Mouse (Mus musculus) left cerebral cortex, postnatal 14 days (tissue): ENCODE data around the gene Mycl. TPM values are rescaled to one million over a fixed set of nuclear protein-coding genes. Genes with fewer than 3 reads are reported as not detected.
A peak's percentile ranks its signal among the peaks of the same experiment; 100 is the strongest.
"Not testable (repeated sequence)": the region's sequence is repeated elsewhere in the genome, so short reads cannot be mapped to it uniquely, and the experiment has no call there.

ENCODE experiments used
- DNase-seq, 2 experiments: peaks; one replicate each; pipeline ENCODE4 v3.0.0; 2021 to 2022; ENCODE audit warnings: low spot score in 2 of 2, mixed read lengths in 1 of 2
- intact Hi-C: fragments of 180-260 bp; cut with DNase I; formaldehyde crosslinking; loops from one replicate; pipeline ENCODE4 v1.15.1; 2025
- total RNA-seq, 2 experiments: library from RNA; stranded (reverse); gene quantifications; 2 replicates each; pipeline ENCODE4 v1.2.3; 2021

Gene Mycl
- total RNA-seq, 2 experiments from 2014 or later, result 20.6 to 23.4 TPM

DNA sequence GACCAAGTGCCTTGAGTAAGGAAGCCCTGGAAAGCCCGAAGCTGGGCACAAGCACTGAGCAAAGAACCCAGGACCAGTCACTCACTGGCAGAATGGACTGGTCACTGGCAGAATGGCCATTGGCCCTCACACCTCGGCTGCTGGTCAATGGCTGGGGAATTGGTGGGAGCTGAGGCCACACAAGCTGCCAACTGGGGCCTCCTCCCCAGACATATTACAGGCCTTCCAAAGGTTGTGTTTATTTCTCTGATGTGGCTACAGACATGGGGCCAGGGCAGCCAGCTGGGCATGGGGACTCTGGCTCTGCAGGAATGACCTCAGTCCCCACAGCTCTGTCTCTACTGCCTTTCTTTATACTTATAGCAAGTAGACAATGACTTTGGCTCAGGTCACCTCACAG is 16.6 kb upstream of the Mycl start:
- no peak for DNase-seq
- intact Hi-C loops, result no loop called here

GRCm38 (mm10) chr4:122979826-122980225 is 15.6 kb upstream of the Mycl start:
- DNase-seq, result no peak
- intact Hi-C loops, result loop anchor here (5.0 kb wide), 1 partner anchor 68 kb away; no protein-coding TSS in a partner anchor

DNA sequence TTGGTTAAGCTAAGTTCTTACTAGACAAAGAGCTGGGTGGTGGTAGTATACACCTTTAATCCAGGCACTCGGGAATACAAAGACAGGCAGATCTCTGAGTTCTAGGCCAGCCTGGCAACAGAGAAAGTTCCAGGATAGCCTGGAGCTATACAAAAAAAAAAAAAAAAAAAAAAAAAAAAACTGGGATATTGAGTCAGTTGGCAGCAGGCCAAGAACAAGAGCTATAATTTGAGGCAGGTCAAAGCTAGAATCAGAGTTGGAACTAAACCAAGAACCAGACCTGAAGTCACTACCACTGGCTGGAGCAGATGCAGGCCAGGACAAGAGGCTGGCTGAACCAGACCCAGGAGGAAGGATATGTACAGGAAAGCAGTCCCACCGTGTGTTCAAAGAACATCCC is 14.8 kb upstream of the Mycl start:
- DNase-seq, result no peak
- intact Hi-C loops, result loop anchor here (5.0 kb wide), 1 partner anchor 68 kb away; no protein-coding TSS in a partner anchor

DNA sequence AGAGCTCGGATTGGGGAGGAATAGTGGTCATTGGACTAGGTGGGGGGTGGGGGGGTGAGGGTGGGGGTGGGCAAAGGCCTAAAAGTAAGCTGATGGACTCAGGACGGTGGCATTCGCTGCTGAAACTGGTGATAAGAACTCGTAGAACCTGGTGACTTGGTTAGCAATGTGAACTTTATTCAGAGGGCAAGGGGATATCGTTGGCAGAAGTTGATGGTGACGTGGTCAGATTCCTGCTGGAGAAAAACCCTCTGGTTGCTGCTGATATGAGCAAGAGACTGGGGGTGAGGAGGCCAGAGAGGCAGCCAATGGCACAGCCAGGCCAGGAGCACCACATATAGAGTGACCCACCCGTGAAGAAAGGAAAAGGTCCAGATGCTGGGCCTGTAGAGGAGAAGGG is 14.2 kb upstream of the Mycl start:
- no peak for DNase-seq
- intact Hi-C loops, result loop anchor here (5.0 kb wide), 1 partner anchor 69 kb away; no protein-coding TSS in a partner anchor

DNA sequence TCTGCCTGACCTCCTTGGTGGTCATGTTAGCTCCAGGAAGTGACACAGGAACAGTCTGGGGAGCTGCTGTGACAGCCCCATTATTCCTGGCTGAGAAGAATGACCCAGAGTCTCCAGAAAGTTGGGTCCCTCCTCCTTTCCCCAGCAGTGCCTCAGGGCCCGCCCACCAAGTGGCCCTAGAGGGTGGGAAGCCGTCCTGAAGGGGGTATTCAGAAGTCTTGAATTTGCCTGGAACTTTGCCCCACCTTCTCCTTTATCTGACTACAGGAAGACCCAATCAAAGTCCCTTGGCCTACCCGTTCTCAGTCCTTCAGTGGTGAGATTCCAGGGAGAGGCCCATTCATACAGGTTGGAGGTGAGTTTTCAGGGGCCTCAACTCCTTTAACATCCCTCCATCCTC is 13.5 kb upstream of the Mycl start:
- DNase-seq, result no peak
- intact Hi-C loops, result loop anchor here (5.0 kb wide), 1 partner anchor 70 kb away; no protein-coding TSS in a partner anchor

- DNase-seq, result no peak
- intact Hi-C loops, result loop anchor here (5.0 kb wide), 1 partner anchor 70 kb away; no protein-coding TSS in a partner anchor
Measured at GRCm38 (mm10) chr4:122982537-122982936, 12.9 kb upstream of the Mycl start.

DNA sequence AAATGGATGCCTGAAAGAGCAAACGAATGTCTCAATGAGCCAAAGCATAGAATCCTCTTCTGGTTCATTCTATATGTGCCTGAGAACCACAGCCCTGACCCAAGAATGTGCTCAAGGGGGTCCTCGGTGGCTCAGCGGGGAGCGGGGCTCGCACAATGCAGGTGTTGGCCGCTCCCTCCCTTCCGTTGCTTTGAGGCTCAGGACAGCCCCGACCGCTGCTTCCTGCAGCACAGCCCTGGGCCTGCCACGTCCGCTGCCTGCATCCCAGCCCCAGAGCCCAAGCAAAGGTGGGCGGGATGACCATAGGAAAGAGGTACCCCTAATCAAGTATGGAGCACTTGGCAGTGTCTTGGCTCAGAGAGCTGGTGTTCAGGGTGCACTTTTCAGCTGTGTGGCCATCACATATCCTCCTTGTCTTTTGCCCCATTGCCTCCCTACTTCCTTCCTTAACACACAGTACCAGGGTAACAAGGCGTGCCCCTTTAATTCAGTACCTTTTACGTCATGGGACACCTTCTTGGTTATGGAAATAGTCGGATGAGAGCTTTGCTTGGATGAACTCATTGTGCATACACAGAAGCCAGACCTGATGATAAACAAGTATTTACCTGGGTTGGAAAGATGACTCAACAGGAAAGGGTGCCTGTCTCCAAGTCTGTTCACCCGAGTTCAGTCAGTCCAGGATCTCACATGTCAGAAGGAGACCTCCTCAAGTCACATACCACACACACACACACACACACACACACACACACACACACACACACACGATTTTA is 11.8 kb upstream of the Mycl start:
- no peak for DNase-seq
- intact Hi-C loops, result loop anchor here (2.0 to 5.0 kb wide), 3 partner anchors 39 to 87 kb away; no protein-coding TSS in a partner anchor

GRCm38 (mm10) chr4:122985110-122985509 is 10.3 kb upstream of the Mycl start:
- intact Hi-C loops, result loop anchor here (2.0 to 5.0 kb wide), 4 partner anchors 40 to 1743 kb away; no protein-coding TSS in a partner anchor
- peak; percentile 79 to 91 for DNase-seq

DNA sequence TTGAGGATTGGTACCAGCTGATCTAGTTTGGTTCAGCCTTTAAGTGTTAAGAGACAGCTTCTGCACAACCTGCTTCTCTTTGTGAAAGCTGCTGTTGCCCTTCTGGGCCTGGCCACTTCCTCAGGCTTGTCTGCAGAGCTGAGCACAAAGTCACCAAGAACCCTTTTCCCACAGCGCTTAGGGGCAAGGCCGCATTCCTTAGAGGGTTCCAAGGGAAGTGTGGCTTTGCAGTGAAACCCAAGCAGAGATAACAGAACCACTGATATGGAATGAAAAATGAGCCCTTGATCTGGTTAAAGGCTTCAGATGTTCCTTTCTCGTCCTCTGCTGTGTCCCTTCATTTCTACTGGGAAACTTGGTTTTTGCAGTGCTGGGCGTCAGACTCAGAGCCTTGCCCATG is 8.0 kb upstream of the Mycl start:
- intact Hi-C loops, result loop anchor here (5.0 kb wide), 2 partner anchors 180 to 1745 kb away; no protein-coding TSS in a partner anchor
- DNase-seq, result no peak

- DNase-seq, result not testable (repeated sequence)
- intact Hi-C loops, result loop anchor here (5.0 kb wide), 2 partner anchors 181 to 1746 kb away; no protein-coding TSS in a partner anchor
Measured at GRCm38 (mm10) chr4:122988004-122988403, 7.4 kb upstream of the Mycl start.

GRCm38 (mm10) chr4:122991177-122991576 is 4.3 kb upstream of the Mycl start:
- intact Hi-C loops, result loop anchor here (10.0 kb wide), 1 partner anchor 264 kb away; no protein-coding TSS in a partner anchor
- DNase-seq, result no peak

- intact Hi-C loops, result loop anchor here (10.0 kb wide), 1 partner anchor 263 kb away; no protein-coding TSS in a partner anchor
- DNase-seq, result no peak
Measured at GRCm38 (mm10) chr4:122992276-122992675, 3.2 kb upstream of the Mycl start.

DNA sequence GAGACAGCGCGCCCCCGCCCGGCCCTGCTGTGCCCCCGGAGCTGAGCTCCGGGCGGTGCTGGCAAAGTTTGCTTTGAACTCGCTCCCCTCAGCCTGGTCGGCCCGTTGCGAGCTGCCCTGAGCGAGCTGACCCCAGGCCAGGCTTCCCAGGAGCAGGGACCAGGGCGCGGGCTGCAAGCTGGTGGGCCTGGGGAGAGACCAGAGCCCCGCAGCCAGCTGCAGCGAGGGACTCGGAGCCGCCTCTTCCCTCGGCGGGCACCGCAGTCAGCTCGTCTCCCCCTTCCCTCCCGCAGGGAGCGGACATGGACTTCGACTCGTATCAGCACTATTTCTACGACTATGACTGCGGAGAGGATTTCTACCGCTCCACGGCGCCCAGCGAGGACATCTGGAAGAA is 767 bp downstream of the Mycl start:
- DNase-seq, result peak in 1 of 2 experiments; percentile 44
- intact Hi-C loops, result loop anchor here (5.0 to 10.0 kb wide), 2 partner anchors 56 to 259 kb away; no protein-coding TSS in a partner anchor

GRCm38 (mm10) chr4:122996618-122997381 is 1.3 kb downstream of the Mycl start:
- intact Hi-C loops, result loop anchor here (5.0 to 10.0 kb wide), 2 partner anchors 56 to 258 kb away; no protein-coding TSS in a partner anchor
- DNase-seq, result peak; percentile 34 to 64

DNA sequence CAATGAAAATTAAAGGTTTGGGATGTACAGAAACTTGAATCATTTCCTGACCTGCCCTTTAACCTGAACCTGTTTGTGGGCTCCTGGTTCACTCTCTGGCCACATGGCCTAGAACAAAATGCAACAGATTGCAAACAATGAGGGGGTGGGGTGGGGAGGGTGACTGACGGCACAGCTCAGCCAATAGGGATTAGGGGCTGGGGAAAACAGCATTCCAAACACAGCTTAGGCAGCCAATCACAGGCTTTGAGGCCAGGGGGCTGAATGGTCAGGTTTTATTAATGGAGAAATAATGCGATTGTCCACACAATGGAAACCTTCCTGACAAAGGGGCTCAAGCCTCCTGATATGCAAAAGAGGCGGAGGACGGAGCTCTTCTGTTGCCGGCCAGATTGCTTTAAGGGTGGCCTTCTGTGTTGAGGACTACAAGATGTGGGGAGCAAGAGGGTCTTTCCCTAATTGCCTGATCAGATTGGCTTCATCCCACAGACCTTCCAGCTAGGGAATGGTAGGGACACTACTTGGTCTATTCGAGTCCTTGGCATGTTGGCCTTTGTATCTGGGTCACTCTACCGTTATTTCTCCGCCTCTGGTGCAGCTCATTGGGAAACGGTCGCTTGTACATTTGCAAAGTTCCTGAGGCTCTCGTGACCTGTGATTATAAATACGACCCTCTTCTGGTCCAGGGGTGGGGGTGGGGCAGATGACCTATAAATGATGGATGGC is 3.2 kb downstream of the Mycl start:
- peak in 1 of 2 experiments; percentile 38 for DNase-seq
- intact Hi-C loops, result loop anchor here (5.0 to 10.0 kb wide), 2 partner anchors 54 to 256 kb away; no protein-coding TSS in a partner anchor

DNA sequence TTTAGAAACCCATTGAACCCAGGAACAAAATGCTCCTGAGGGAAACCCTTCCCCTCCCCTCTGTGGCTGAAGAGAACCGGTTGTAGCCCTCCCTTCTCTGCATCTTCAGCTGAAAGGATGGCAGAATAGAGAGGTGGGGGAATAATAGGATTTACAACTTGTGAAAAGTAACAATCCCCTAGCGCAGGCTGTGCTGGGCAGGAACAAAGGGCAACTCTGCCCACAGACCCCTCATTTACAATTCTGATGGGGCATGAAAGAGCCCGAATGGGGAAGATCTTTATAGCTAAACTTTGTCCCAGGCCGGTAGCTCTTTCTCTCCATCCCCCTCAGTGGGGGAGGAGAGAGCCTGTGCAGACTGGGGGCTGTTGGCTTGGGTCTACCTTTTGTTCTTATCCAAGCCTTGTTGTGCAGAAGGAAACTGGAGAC is 3.8 kb downstream of the Mycl start:
- DNase-seq, result no peak
- intact Hi-C loops, result loop anchor here (5.0 to 10.0 kb wide), 2 partner anchors 53 to 256 kb away; no protein-coding TSS in a partner anchor

- DNase-seq, result no peak
Measured at GRCm38 (mm10) chr4:123000130-123000529, 4.7 kb downstream of the Mycl start.

DNA sequence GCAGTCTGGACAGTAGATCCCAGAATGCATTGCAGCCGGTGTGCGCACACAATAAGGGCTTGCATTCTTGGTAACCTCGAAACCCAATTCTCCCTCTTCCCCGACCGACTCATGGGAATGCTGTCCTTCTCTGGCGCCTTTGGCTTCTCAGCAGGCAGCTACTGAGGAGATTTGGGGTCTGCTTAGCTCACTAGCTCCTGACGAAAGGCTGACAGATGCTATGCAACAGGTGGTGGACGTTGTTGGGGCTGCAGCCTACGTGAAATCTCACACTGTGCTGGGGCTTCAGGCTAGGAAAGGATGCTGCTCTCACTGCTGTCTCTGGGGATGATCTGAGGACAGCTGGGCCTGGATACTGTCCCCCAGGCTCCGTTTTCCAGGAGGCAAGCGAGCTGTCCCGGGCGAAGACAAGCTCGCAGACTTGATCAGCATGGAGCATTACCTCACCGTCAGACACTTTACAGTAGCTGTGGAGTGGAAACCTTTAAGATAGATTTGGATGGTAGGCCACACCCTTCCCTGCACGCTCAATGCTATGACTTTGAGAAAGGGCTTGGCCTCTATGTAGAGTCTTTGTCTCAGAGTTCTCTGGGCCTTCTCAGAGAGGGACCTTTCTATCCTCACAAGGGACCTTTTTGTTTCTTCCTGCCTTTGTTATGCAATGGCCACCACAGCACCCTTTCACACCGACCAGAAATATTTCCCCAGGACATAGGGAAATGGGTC is 5.3 kb downstream of the Mycl start:
- peak in 1 of 2 experiments; percentile 34 for DNase-seq
- intact Hi-C loops, result no loop called here

More at GRCm38 (mm10) chr4:123000130-123000529, 4.7 kb downstream of the Mycl start:
- intact Hi-C loops, result no loop called here
